Mouse (Mus musculus): ENCODE results near the gene 4930452B06Rik.

DNA sequence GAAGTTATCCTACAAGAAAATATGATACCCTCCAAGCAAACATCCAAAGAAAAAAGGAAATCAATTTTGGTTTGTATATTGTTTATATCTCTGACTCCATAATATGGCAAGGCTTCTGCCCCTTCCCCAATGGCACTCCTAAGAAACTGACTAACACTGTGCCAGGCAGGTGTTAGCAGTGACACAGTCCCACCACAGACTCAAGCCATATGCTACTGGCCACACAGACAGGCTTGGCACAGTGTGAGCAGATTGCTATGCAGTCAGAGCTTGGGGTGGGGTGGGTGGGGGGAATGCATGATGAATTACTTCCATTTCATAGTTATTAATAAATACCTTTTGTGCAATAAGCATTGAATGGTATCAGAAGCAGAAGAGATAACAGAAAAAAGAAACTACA, 157.4 kb downstream of the 4930452B06Rik start:
- TF ChIP-seq CTCF (IDR thresholded peaks at IDR 0.05; ENCODE audit: control insufficient read depth, insufficient read depth, insufficient read length) (no peak), CEBPB (IDR thresholded peaks at IDR 0.05; ENCODE audit: low read depth) (no peak), MYOG (IDR thresholded peaks at IDR 0.05; ENCODE audit: control insufficient read depth, extremely low read depth, insufficient read length) (no peak), FOSL1 (IDR thresholded peaks at IDR 0.05; ENCODE audit: insufficient read depth, low read length, poor library complexity, severe bottlenecking) (no peak), MYOD1 (IDR thresholded peaks at IDR 0.05; ENCODE audit: control insufficient read depth, insufficient read length, low read depth) (no peak)
